27 mouse cellular contexts compared by ENCODE assay signal in genomic region chr10:109185243-109185642, GRCm38 (mm10).
"Had no signal": no experiment of that assay in that cellular context is flagged by ENCODE, and none has a peak within 500 bp of the region (broad histone marks: within the 10 kb centered on the region; RNA-seq: fewer than 3 reads in every experiment).

No protein-coding gene starts in this region.

- H3K36me3 ChIP-seq: limb, embryonic 10.5 days; limb, embryonic 12.5 days; limb, embryonic 13.5 days; limb, embryonic 15.5 days; liver, embryonic 12.5 days; liver, embryonic 13.5 days; liver, embryonic 15.5 days; lung, embryonic 15.5 days; midbrain, embryonic 10.5 days; midbrain, embryonic 12.5 days; midbrain, embryonic 13.5 days; midbrain, embryonic 15.5 days had no signal

- H3K4me3 ChIP-seq: limb, embryonic 10.5 days; limb, embryonic 12.5 days; limb, embryonic 13.5 days; limb, embryonic 15.5 days; liver, embryonic 12.5 days; liver, embryonic 13.5 days; liver, embryonic 15.5 days; lung, embryonic 15.5 days; megakaryocyte, embryonic 14.5 days; midbrain, embryonic 10.5 days; midbrain, embryonic 12.5 days; midbrain, embryonic 13.5 days; midbrain, embryonic 15.5 days; myocyte had no signal

- DNase-seq: left cerebral cortex, postnatal 4 days; liver; liver, embryonic 13.5 days; liver, postnatal 0 days; lung, adult 18-20 months; lung, adult 2 months; lung, embryonic 14.5 days; lung, postnatal 10 days; lung, postnatal 14 days; lung, postnatal 36 days; lung, postnatal 4 days; midbrain, embryonic 14.5 days had no signal

- H3K9me3 ChIP-seq: limb, embryonic 10.5 days; limb, embryonic 12.5 days; limb, embryonic 13.5 days; limb, embryonic 15.5 days; liver, embryonic 12.5 days; liver, embryonic 13.5 days; liver, embryonic 15.5 days; lung, embryonic 15.5 days; megakaryocyte, embryonic 14.5 days; midbrain, embryonic 10.5 days; midbrain, embryonic 12.5 days; midbrain, embryonic 13.5 days; midbrain, embryonic 15.5 days had no signal

- H3K4me1 ChIP-seq: limb, embryonic 10.5 days; limb, embryonic 12.5 days; limb, embryonic 13.5 days; limb, embryonic 15.5 days; liver, embryonic 12.5 days; liver, embryonic 13.5 days; liver, embryonic 15.5 days; lung, embryonic 15.5 days; megakaryocyte, embryonic 14.5 days; midbrain, embryonic 10.5 days; midbrain, embryonic 12.5 days; midbrain, embryonic 13.5 days; midbrain, embryonic 15.5 days had no signal

- H3K27ac ChIP-seq: limb, embryonic 10.5 days; limb, embryonic 12.5 days; limb, embryonic 13.5 days; limb, embryonic 15.5 days; liver, embryonic 12.5 days; liver, embryonic 13.5 days; liver, embryonic 14.5 days; liver, embryonic 15.5 days; lung, embryonic 15.5 days; macrophage; midbrain, embryonic 10.5 days; midbrain, embryonic 12.5 days; midbrain, embryonic 13.5 days; midbrain, embryonic 15.5 days had no signal

- H3K9ac ChIP-seq: limb, embryonic 12.5 days; limb, embryonic 13.5 days; limb, embryonic 15.5 days; liver, embryonic 12.5 days; liver, embryonic 13.5 days; liver, embryonic 14.5 days; liver, embryonic 15.5 days; liver, postnatal 0 days; lung, embryonic 14.5 days; lung, embryonic 15.5 days; midbrain, embryonic 12.5 days; midbrain, embryonic 13.5 days; midbrain, embryonic 15.5 days had no signal

- H3K27me3 ChIP-seq: limb, embryonic 12.5 days; limb, embryonic 13.5 days; limb, embryonic 15.5 days; liver, embryonic 12.5 days; liver, embryonic 13.5 days; liver, embryonic 15.5 days; lung, embryonic 15.5 days; megakaryocyte, embryonic 14.5 days; midbrain, embryonic 12.5 days; midbrain, embryonic 13.5 days; midbrain, embryonic 15.5 days had no signal
